ENCODE assay signal across 19 mouse cellular contexts in the genomic region with DNA sequence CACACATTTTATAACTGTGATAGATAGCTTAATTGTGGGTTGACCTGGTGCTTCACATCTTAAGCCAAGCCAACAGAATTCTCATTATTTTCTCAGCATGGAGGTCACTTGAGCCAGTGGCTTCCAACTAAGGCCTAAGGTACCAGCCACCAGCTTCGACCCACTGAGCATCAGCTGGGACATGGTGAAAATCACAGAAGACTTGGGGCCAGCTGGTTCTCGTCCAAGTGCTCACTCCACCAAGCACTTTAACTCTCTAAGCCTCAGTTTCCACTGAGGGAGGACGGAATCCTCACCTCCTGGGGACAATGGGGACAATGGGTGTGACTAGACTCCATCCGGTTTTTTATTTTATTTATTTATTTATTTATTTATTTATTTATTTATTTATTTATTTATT.
"Had no signal": no experiment of that assay in that cellular context is flagged by ENCODE, and none has a peak within 500 bp of the region (broad histone marks: within the 10 kb centered on the region; RNA-seq: fewer than 3 reads in every experiment).

No protein-coding gene starts in this region.

- H3K4me3 ChIP-seq: limb, embryonic 10.5 days; limb, embryonic 13.5 days; liver, embryonic 12.5 days; liver, embryonic 15.5 days; lung, embryonic 15.5 days; megakaryocyte, embryonic 14.5 days; midbrain, embryonic 10.5 days; neural tube, embryonic 12.5 days had no signal

- H3K9me3 ChIP-seq: limb, embryonic 10.5 days; limb, embryonic 13.5 days; liver, embryonic 12.5 days; liver, embryonic 15.5 days; lung, embryonic 15.5 days; megakaryocyte, embryonic 14.5 days; midbrain, embryonic 10.5 days; neural tube, embryonic 12.5 days had no signal

- H3K9ac ChIP-seq: limb, embryonic 13.5 days; liver, embryonic 12.5 days; liver, embryonic 15.5 days; lung, embryonic 15.5 days; neural tube, embryonic 12.5 days had no signal

- DNase-seq: kidney, postnatal 10 days; kidney, postnatal 36 days; layer of hippocampus, postnatal 36 days; liver; lung, adult 18-20 months; lung, postnatal 10 days; lung, postnatal 36 days; midbrain, embryonic 14.5 days; thymus, adult 18-20 months; thymus, postnatal 36 days had no signal

- H3K4me2 ChIP-seq: limb, embryonic 13.5 days; liver, embryonic 12.5 days; liver, embryonic 15.5 days; lung, embryonic 15.5 days had no signal

- ATAC-seq: liver, embryonic 12.5 days had no signal

- H3K36me3 ChIP-seq: limb, embryonic 10.5 days; limb, embryonic 13.5 days; liver, embryonic 12.5 days; lung, embryonic 15.5 days had no signal

- H3K27ac ChIP-seq: left cerebral cortex, adult 2 months; limb, embryonic 10.5 days; limb, embryonic 13.5 days; liver, embryonic 12.5 days; liver, embryonic 15.5 days; lung, embryonic 15.5 days; midbrain, embryonic 10.5 days; neural tube, embryonic 12.5 days had no signal
